Comparison of ENCODE assay signal across 9 mouse cellular contexts in the genomic region with DNA sequence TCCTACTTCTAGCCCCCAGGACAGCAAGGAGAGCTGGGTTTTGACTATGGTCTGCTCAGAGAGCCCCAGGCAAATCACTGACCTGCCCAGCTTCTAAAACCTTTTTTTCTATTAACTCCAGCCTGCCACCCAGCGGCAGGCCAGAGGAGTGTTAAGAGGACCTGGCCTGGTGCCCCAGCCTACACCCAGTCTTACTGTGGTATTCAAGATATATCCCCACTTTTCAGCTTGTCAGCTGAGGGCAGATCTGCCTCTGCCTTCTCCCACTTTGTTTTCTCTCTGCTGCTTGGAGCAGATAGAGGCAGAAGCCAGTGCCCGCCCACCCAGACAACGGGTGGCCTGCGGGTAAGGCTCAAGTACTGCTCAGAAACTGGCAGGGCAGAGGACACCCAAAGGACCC. TPM values are rescaled to one million over a fixed set of nuclear protein-coding genes. Genes with fewer than 3 reads are reported as not detected.
DNase-seq lines count a peak whose midpoint lies in the region; ATAC-seq and TF ChIP-seq lines count a peak whose summit lies in the region.
"Had no signal": no experiment of that assay in that cellular context is flagged by ENCODE, and none has a peak within 500 bp of the region (broad histone marks: within the 10 kb centered on the region; RNA-seq: fewer than 3 reads in every experiment).

No protein-coding gene starts in this region.

- TF ChIP-seq POLR2A in limb, embryonic 14.5 days (IDR thresholded peaks at IDR 0.05; ENCODE audit: borderline replicate concordance, extremely low read depth, insufficient read depth, insufficient read length) = no peak

- H3K4me3 ChIP-seq in limb, embryonic 14.5 days (replicated peaks; ENCODE audit: low read length) = no peak overlapping the region
- H3K4me3 ChIP-seq: hindbrain, embryonic 15.5 days had no signal

- WGBS in limb, embryonic 14.5 days = 70% methylated on average over 4 of the region's 4 CpGs

- H3K4me2 ChIP-seq in limb, embryonic 14.5 days (replicated peaks; ENCODE audit: low read depth, low read length, severe bottlenecking) = no peak overlapping the region
- H3K4me2 ChIP-seq: hindbrain, embryonic 15.5 days had no signal

- peaks cover 27% of the 10 kb centered on the region for H3K36me3 ChIP-seq in limb, embryonic 14.5 days (ENCODE audit: control insufficient read depth, insufficient read depth, low read length)
- H3K36me3 ChIP-seq: hindbrain, embryonic 15.5 days had no signal

- H3K27me3 ChIP-seq in limb, embryonic 14.5 days (ENCODE audit: control insufficient read depth, insufficient read depth, low read length) = no peaks in the 10 kb centered on the region
- H3K27me3 ChIP-seq: hindbrain, embryonic 15.5 days had no signal

- H3K9me3 ChIP-seq in limb, embryonic 14.5 days (ENCODE audit: control insufficient read depth, low read length) = no peaks in the 10 kb centered on the region
- H3K9me3 ChIP-seq: hindbrain, embryonic 15.5 days had no signal

- DNase-seq in B cell, adult 2 months = peak; percentile 42 to 43
- DNase-seq in MN1 (ENCODE audit: low spot score) = peak; percentile 79
- DNase-seq in cerebellum, postnatal 14 days = peak; percentile 65 to 77
- peak; percentile 40 for DNase-seq in gastrocnemius, postnatal 25 days
- DNase-seq in kidney, adult 8-10 months = peak; percentile 47 to 65
- peak; percentile 67 for DNase-seq in limb, embryonic 14.5 days (ENCODE audit: low spot score)
- DNase-seq in ovary, postnatal 10 days (ENCODE audit: low spot score) = peak; percentile 28
- DNase-seq in urinary bladder, postnatal 25 days (ENCODE audit: low spot score) = peak; percentile 70

- no peaks in the 10 kb centered on the region for H3K4me1 ChIP-seq in limb, embryonic 14.5 days (ENCODE audit: control insufficient read depth, insufficient read depth, low read length)
- H3K4me1 ChIP-seq: hindbrain, embryonic 15.5 days had no signal

- H3K9ac ChIP-seq in limb, embryonic 14.5 days (ENCODE audit: low read depth, low read length, severe bottlenecking) = no peak overlapping the region
- H3K9ac ChIP-seq: hindbrain, embryonic 15.5 days had no signal

- ATAC-seq in limb, embryonic 14.5 days (ENCODE audit: low FRiP score, low read depth) = no peak

- no peak overlapping the region for H3K27ac ChIP-seq in limb, embryonic 14.5 days (replicated peaks; ENCODE audit: low read depth, low read length)
- H3K27ac ChIP-seq: hindbrain, embryonic 15.5 days had no signal

RNA-seq across cellular contexts. Expression of gene Arfgap3, which starts 25.1 kb away (rescaled TPM):
- 1 to 10 TPM; 5.8 to 9.6 TPM for total RNA-seq in gastrocnemius, postnatal 25 days (2021)
- 51.4 and 66.6 TPM in 2 replicates for polyA plus RNA-seq in limb, embryonic 14.5 days (2012; rRNA removed)
- 51.7 and 54.8 TPM in 2 replicates for polyA plus RNA-seq in limb, embryonic 14.5 days (2014; fragmentation: Nextera tagmentation; extraction: Ambion mirVana)

Comparison
In these comparisons a context has a peak if more than half of its experiments do, and no peak if none do; other contexts are left out.
1. DNase-seq: peak in every context shown above with its lines; median percentile 79 in MN1; 71 in cerebellum, postnatal 14 days; 70 in urinary bladder, postnatal 25 days; 67 in limb, embryonic 14.5 days; 56 in kidney, adult 8-10 months; 42 in B cell, adult 2 months; 40 in gastrocnemius, postnatal 25 days; 28 in ovary, postnatal 10 days.